Mouse (Mus musculus) adrenal gland, postnatal 10 days (tissue): ENCODE results near the gene Mtfp1. TPM values are rescaled to one million over a fixed set of nuclear protein-coding genes. Genes with fewer than 3 reads are reported as not detected.
A peak's percentile ranks its signal among the peaks of the same experiment; 100 is the strongest.

Experiments used
- DNase-seq: peaks from one replicate; pipeline ENCODE4 v3.0.0; 2021; ENCODE audit warnings: mixed read lengths
- microRNA-seq: library from miRNA; unstranded; fragments of <30 nt; microRNA quantifications from one replicate; pipeline ENCODE4 v1.2.0, GENCODE M21; 2021
- total RNA-seq, 2 experiments: library from RNA; stranded (reverse); gene quantifications; 2 replicates each; pipeline ENCODE4 v1.2.3; 2021

Gene Mtfp1
- total RNA-seq, 2 experiments from 2014 or later, result 24.4 to 34.6 TPM

- peak; percentile 69 for DNase-seq
These were observed 11.7 kb downstream of the Mtfp1 start for GRCm38 (mm10) chr11:4083316-4084078.

GRCm38 (mm10) chr11:4080219-4080618 is 15.0 kb downstream of the Mtfp1 start:
- peak; percentile 77 for DNase-seq

- no peak for DNase-seq
These were observed 16.8 kb downstream of the Mtfp1 start for GRCm38 (mm10) chr11:4078267-4078933.

GRCm38 (mm10) chr11:4076633-4077032 is 18.6 kb downstream of the Mtfp1 start:
- peak; percentile 86 for DNase-seq

DNA sequence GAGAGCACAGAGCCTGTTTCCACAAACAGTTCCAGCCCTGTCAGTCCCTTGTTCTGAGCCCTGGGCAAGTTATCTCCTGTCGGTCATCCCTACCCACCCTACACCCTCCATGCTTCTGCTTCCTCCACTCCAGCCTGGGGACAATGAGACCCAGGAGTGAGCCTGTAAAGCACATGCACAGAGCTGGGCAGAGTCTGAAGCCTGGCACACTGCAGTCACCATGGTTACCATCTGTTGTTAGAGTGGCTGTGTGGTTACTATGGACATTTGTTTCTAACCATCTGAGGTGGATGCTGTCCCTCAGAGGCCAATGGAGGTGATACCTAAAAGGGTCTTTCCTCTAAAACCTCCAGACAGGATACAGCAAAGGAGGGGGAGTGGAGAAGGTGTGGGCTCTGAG is 25.6 kb downstream of the Mtfp1 start:
- no peak for DNase-seq

GRCm38 (mm10) chr11:4064627-4065122 is 30.6 kb downstream of the Mtfp1 start, which contains the start of gene Sec14l3:
Sec14l3 (plus strand) TSS chr11:4064841.
- DNase-seq, result no peak

- no peak for DNase-seq
These were observed 32.3 kb downstream of the Mtfp1 start for GRCm38 (mm10) chr11:4062981-4063380.

DNA sequence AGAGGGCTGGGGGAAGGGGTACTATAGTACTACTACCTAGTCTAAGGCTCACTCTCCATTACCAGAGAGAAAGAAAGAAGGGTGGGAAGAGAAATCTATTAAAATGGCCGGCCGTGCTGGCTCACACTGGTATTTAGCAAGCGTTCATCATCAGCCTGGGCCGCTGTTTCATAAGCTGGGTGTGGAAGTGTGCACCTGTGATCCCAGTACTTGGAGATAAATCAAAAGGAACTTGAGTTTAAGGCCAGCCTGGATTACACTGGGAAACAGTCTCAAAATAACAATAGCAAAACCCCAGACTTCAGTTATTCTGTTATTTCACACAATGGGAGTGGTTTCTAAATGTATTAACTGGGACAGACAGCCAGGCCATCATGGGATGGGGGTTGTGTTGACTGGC is 32.7 kb downstream of the Mtfp1 start:
- DNase-seq, result no peak

DNA sequence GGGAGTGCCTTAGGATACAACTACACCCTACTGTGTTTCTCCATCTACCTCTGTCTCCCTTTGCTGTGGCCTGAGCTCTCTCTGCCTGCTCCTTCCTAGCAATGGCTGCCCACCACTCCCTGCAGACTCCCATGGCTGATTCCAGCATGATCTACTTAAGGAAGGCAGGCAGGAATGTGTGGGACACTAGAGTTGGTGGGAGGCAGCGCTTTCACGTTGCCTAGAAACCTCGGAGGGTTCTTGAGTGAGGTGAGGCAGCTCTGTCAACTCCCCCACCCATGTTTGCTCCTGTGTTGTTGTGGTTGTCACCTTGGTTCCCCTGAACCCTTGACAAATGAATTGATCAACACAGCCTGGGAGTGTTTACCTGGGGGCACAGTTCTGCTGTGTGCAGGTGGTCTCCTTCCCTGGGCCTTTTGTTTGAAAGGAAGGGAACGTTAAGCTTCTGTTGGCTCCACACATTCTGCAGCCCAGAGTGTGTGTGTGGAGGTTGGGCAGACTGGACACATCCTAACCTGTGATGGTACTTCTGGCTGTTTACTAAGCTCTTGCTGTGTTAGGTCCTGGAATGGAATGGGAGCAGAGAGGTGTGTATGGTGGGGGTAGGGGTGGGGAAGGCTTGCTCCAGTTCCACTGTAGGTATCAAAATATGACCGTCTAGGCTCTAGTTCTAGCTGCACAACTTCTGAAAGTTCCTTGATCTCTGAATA is 34.2 kb downstream of the Mtfp1 start:
- DNase-seq, result no peak

DNA sequence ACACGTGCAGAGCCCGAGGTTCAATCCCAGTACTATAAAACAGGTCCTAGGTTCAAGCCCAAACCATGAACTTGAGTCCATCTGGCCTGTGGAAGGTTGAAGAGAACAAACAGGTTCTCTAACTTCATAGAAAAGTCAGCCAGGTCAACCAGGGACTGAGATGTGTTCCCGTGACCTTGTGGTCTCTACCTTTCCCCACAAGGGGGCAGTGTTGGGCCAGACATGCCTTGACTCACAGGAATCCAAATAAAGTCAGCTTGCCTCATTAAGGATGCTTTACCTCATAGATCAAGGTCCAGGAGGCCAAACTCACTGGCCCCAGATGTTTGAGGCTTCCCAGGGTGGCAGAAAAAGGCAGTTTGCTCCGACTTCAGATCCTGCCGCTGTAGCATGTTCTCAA is 41.7 kb downstream of the Mtfp1 start:
- DNase-seq, result peak; percentile 86

GRCm38 (mm10) chr11:4048438-4048837 is 46.8 kb downstream of the Mtfp1 start:
- DNase-seq, result no peak

DNA sequence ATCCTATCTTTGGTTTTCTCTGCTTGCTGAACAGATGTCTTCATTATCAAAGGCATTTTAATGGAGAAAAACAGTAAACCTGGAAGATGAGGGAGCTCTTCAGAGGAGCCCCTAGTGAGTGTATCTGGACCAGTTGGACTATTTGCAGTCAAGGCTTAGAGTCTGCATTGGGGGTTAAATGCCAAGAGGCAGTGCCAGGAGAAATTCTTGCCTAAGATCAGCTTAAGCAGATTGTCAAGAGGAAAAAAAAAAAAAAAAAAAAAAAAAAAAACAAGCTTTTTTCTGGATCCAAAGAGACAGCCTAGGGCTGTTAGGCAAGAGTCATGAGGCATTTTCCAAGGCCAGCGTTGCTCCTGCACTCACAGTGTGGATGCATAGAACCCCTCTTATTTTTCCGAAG is 47.5 kb downstream of the Mtfp1 start:
- DNase-seq, result no peak

- no peak for DNase-seq
These were observed 48.7 kb downstream of the Mtfp1 start for GRCm38 (mm10) chr11:4046526-4046925.

- DNase-seq, result no peak
These were observed 52.2 kb downstream of the Mtfp1 start for GRCm38 (mm10) chr11:4043081-4043480.

Small RNA genes within 50 kb of the gene (microRNA-seq; reads per million reads assigned to microRNA genes)
- 3.2 reads per million for gene Mir3060

Other genes with a start within 250 kb of the Mtfp1 start
- 1 to 10 TPM; 1.9 to 2.4 TPM for gene Osbp2, start 231.5 kb downstream of the Mtfp1 start, total RNA-seq
- under 1 TPM; 0.55 to 0.63 TPM for gene 4921536K21Rik, start 200.3 kb downstream of the Mtfp1 start, total RNA-seq
- 1 to 10 TPM; 4.6 to 5.2 TPM for gene Dusp18, start 200.2 kb downstream of the Mtfp1 start, total RNA-seq
- 1 to 10 TPM; 3.7 to 4.6 TPM for gene Slc35e4, start 180.8 kb downstream of the Mtfp1 start, total RNA-seq
- gene Tcn2, start 163.3 kb downstream of the Mtfp1 start, total RNA-seq, result 100 to 1,000 TPM in 1 of 2 experiments, 10 to 100 TPM in 1; 91.7 to 108 TPM
- 10 to 100 TPM; 54.7 to 63.4 TPM for gene Pes1, start 131.5 kb downstream of the Mtfp1 start, total RNA-seq
- not detected for gene 4930556J24Rik, start 118.7 kb downstream of the Mtfp1 start, total RNA-seq
- gene Gal3st1, start 111.8 kb downstream of the Mtfp1 start, total RNA-seq, result 1 to 10 TPM in 1 of 2 experiments, under 1 TPM in 1; 1.00 to 1.9 TPM
- 10 to 100 TPM; 10.6 to 17.1 TPM for gene Sec14l4, start 64.0 kb downstream of the Mtfp1 start, total RNA-seq
- under 1 TPM; 0.27 to 0.36 TPM for gene Sec14l3, start 30.6 kb downstream of the Mtfp1 start, total RNA-seq
- gene Sec14l2, start 28.0 kb upstream of the Mtfp1 start, total RNA-seq, result 10 to 100 TPM; 16.4 to 33.8 TPM
- 10 to 100 TPM; 16.7 to 21.2 TPM for gene Rnf215, start 39.8 kb upstream of the Mtfp1 start, total RNA-seq
- gene Ccdc157, start 64.8 kb upstream of the Mtfp1 start, total RNA-seq, result 1 to 10 TPM; 8.7 to 9.0 TPM
- gene Sf3a1, start 64.9 kb upstream of the Mtfp1 start, total RNA-seq, result 10 to 100 TPM; 41.0 to 44.7 TPM
- gene Tbc1d10a, start 91.3 kb upstream of the Mtfp1 start, total RNA-seq, result 10 to 100 TPM; 15.1 to 16.4 TPM
- 1 to 10 TPM; 5.6 to 8.3 TPM for gene Castor1, start 122.8 kb upstream of the Mtfp1 start, total RNA-seq
- gene Osm, start 141.0 kb upstream of the Mtfp1 start, total RNA-seq, result under 1 TPM in 1 of 2 experiments, not detected in 1; 0.18 TPM
- gene Lif, start 162.1 kb upstream of the Mtfp1 start, total RNA-seq, result under 1 TPM; 0.30 to 0.69 TPM